Mouse (Mus musculus) lung, adult 2 months (tissue): ENCODE data around the gene Car10.

Experiments used
- CTCF ChIP-seq: fragments of 200-500 bp; IDR thresholded peaks from 2 replicates; pipeline ENCODE4 v1.5.1; 2011; ENCODE audit warnings: mild to moderate bottlenecking, low read length, control low read depth; ENCODE audit not compliant: insufficient read depth
- POLR2A ChIP-seq: fragments of 200-500 bp; IDR thresholded peaks from 2 replicates; pipeline ENCODE4 v1.6.1; 2011; ENCODE audit warnings: low read depth, mild to moderate bottlenecking, control low read depth, low read length, borderline replicate concordance; ENCODE audit errors: extremely low read depth

GRCm38 (mm10) chr11:93559118-93559517, 461.3 kb downstream of the Car10 start:
- TF ChIP-seq POLR2A (no peak), CTCF (no peak)
